Mouse (Mus musculus) thymus, adult 2 months (tissue): ENCODE measurements around the gene Map3k5. TPM values are rescaled to one million over a fixed set of nuclear protein-coding genes. Genes with fewer than 3 reads are reported as not detected.

Source experiments
- DNase-seq: peaks from one replicate; pipeline ENCODE4 v3.0.0; 2021
- H3K27ac ChIP-seq: fragments of 200-500 bp; 2 replicates; pipeline ENCODE4 v1.5.1; 2012; ENCODE audit warnings: low read length, control low read depth; ENCODE audit not compliant: control insufficient read depth, insufficient read depth
- H3K27me3 ChIP-seq: fragments of 200-500 bp; 2 replicates; pipeline ENCODE4 v1.6.1; 2012; ENCODE audit warnings: mild to moderate bottlenecking, low read length, moderate library complexity, mixed read lengths; ENCODE audit not compliant: control insufficient read depth, insufficient read depth
- H3K36me3 ChIP-seq: fragments of 200-500 bp; 2 replicates; pipeline ENCODE4 v1.6.1; 2012; ENCODE audit warnings: mild to moderate bottlenecking, low read length, moderate library complexity; ENCODE audit not compliant: control insufficient read depth, insufficient read depth
- H3K4me1 ChIP-seq: fragments of 200-500 bp; replicated peaks from 2 replicates; pipeline ENCODE4 v1.6.1; 2012; ENCODE audit warnings: low read length; ENCODE audit not compliant: control insufficient read depth, insufficient read depth
- H3K4me3 ChIP-seq: fragments of 200-500 bp; 2 replicates; pipeline ENCODE4 v1.5.1; 2012; ENCODE audit warnings: mild to moderate bottlenecking, low read length, control low read depth, moderate library complexity; ENCODE audit not compliant: control insufficient read depth, insufficient read depth
- CTCF ChIP-seq: fragments of 200-500 bp; IDR thresholded peaks from 2 replicates; pipeline ENCODE4 v1.5.1; 2012; ENCODE audit warnings: mild to moderate bottlenecking, control low read depth, low read length, moderate library complexity, borderline replicate concordance; ENCODE audit not compliant: control insufficient read depth, poor library complexity, insufficient read depth; ENCODE audit errors: extremely low read depth
- POLR2A ChIP-seq: fragments of 200-500 bp; IDR thresholded peaks from 2 replicates; pipeline ENCODE4 v1.6.1; 2012; ENCODE audit warnings: mild to moderate bottlenecking, low read length, control low read depth, moderate library complexity; ENCODE audit not compliant: control insufficient read depth, poor library complexity, insufficient read depth; ENCODE audit errors: extremely low read depth
- WGBS: fragments of 180-500 bp; shearing (Covaris S2); methylation state at CpG from one replicate; pipeline ENCODE4 v1.1.7; 2018; 5-methylcytosine and 5-hydroxymethylcytosine counted together
- polyA plus RNA-seq: library from polyadenylated mRNA; depleted of rRNA; stranded (reverse); fragments of >200 nt; gene quantifications from 2 replicates; pipeline ENCODE4 v1.2.3, GENCODE M21; 2012

The Map3k5 gene
- polyA plus RNA-seq, 1 experiment = 3.5 TPM

DNA sequence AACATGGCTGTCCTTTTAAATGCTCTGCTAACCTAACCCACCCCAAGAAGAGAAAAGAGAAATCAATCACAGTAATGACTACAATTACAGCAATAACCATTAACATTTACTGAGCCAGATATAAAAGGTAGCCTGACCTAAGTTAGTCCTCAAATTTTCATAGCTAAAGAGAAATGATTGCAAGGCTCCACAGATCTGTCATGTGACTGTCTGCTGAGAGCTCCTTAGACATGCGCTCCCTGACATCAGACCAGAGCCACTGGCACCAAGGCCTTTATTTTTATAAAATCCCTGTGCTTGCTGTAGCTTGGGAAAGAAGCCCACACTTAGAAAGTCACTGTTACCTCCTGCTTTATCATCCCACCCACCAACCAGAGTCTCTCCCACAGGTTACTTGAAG, 202.2 kb downstream of the Map3k5 start:
- no peak for DNase-seq
- H3K27ac ChIP-seq = no peak overlapping the region
- 97% methylated on average over 1 of the region's 1 CpGs for WGBS
- no peak overlapping the region for H3K4me3 ChIP-seq
- peaks cover 7% of the 10 kb centered on the region for H3K4me1 ChIP-seq
- no peaks in the 10 kb centered on the region for H3K36me3 ChIP-seq
- H3K27me3 ChIP-seq = no peaks in the 10 kb centered on the region
- TF ChIP-seq CTCF (no peak), POLR2A (no peak)

DNA sequence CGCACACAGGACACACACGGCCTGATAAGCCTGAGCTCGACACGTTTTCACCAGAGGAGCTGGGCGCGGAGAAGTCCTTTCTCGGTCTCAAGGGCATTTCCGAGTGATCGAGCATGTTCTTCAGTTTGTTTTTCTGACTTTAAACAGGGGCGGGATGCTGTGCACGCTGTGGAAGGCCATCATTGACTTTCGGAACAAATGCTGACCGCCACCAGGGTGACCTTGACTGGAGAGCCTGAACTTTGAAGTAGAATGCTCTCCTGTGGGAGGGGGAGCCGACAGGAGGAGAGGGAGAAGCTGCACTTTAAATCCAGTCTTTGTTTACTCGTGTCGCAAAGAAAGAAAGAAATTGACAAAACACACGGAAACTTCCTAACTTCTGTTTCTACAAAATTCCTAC, 207.1 kb downstream of the Map3k5 start:
- TF ChIP-seq CTCF = no peak
- no peak for TF ChIP-seq POLR2A
- 93% methylated on average over 17 of the region's 17 CpGs for WGBS
- H3K4me1 ChIP-seq = no peaks in the 10 kb centered on the region
- no peaks in the 10 kb centered on the region for H3K36me3 ChIP-seq
- no peak overlapping the region for H3K27ac ChIP-seq
- H3K27me3 ChIP-seq = no peaks in the 10 kb centered on the region
- no peak for DNase-seq
- H3K4me3 ChIP-seq = no peak overlapping the region

DNA sequence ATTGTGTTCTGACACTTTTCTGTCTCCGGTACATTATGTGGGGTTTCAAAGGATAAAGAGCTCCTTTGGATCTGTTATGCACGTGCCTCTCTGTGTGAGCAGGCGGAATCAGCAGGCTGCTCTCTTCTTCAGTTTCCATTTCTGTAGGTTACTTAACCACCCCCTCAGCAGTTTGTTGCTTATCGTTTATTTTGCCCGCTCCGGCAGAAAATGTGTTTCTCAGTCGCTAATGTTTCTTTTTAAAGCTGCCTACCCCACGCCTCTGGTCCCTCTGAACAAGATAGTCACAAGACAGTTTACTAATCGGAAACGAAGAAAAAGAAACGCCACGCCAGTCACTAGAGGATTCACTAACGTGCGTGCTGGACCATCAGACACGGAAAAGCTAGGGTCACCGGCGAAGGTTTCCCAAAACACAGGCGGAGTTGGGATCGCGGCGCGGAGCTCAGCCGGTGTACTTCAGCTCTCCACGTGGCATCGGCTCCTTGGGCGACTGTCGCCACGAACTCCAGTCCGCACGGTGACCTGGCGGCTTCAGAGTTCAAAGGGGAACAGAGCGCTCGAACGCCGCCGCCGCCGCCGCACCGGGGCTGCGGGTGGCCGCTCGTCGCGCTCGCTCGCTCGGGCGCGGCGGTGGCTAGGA, 214.0 kb downstream of the Map3k5 start, which contains the start of gene Map7:
TSS of gene Map7 (plus strand) at position 342 of the 643 bp plus-strand sequence.
- no peak for DNase-seq
- peaks cover 12% of the 10 kb centered on the region for H3K27me3 ChIP-seq
- no peaks in the 10 kb centered on the region for H3K36me3 ChIP-seq
- 8% methylated on average over 51 of the region's 51 CpGs for WGBS
- no peak within 1 kb of the TSS for H3K27ac ChIP-seq
- TF ChIP-seq POLR2A (no peak), CTCF (no peak)
- peak within 1 kb of the TSS; percentile 55 for H3K4me3 ChIP-seq
- peaks cover 12% of the 10 kb centered on the region for H3K4me1 ChIP-seq

DNA sequence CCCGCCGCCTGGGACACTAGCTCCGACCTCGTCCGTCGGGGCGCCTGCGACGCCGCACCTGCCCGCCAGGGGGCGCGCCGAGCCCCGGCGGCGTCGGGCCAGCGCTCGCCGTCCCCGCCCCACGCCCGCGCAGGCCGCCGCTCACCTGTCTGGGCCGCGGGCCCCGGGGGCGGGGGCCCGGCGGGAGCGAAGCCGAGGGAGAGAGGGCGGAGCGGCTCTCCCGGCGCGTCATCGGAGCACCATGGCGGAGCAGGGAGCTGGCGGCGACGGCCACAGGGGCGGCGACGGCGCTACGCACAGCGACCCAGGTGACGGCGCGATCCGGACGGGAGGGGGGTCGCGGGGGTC, 214.5 kb downstream of the Map3k5 start:
- Histone ChIP-seq H3K27me3 (peaks cover 12% of the 10 kb centered on the region), H3K4me1 (peaks cover 12% of the 10 kb centered on the region), H3K4me3 (peak overlapping the region; percentile 55), H3K36me3 (no peaks in the 10 kb centered on the region), H3K27ac (no peak overlapping the region)
- TF ChIP-seq CTCF = peak; percentile 83
- no peak for TF ChIP-seq POLR2A
- WGBS = 1% methylated on average over 58 of the region's 58 CpGs
- peak; percentile 50 for DNase-seq

DNA sequence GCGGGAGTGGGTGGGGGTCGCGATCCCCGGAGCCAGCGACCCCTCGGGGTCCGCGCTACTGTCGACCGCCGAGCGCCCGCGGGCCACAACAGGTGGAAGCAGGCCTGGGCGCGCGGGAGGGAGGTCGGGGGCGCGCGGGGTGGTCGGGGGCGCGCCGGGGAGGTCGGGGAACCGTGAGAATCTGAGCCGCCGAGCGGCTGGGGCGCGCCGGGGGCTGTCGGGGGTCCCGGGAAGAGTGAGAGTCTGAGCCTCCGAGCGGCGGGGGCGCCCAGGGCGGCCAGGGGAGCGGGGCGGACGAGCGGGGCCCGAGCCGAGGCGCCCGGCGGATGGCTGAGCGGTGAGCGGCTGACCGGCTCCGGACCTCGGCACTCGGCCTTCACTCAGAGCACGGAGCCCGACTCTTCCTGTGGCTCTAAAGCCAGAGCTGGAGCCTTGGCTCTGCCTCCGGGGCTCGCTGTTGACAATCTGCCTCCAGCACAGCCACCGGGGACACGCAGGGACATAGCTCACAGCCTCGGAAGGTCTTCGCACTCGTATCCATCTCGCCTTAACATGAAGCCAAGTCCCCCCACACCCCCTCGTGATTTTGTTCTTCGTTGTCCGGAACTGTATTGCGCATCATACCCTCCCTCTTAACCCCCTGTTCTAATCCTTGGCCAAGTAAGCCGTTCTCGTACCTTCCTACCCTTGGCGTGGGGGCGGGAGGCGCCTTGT, 215.0 kb downstream of the Map3k5 start:
- Histone ChIP-seq H3K27ac (no peak overlapping the region), H3K4me3 (peak overlapping the region; percentile 55)

DNA sequence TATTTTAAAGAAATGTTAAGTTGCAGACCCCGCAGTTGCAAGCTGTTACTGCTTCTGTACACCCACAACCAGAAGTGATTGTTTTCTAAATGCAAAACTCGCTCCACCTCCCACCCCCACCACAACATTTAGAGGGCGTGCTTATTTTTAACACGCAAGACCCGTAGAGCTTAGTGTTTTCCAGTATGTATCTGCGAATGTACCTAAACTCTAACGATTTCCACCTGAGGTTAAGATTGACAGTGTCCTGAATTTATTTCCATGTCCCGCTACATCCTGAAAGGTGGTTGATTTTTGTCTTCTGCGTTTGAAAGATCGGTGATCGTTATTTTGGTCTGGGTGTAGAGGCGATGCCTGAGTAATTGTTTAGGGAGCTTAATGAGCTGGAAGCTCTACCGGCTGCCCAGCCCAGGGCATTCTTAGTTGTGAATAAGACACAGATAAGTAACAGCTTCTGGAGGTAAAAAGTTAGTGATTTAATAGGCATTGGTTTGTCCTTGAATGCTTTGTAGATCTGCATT, 215.6 kb downstream of the Map3k5 start:
- H3K36me3 ChIP-seq = no peaks in the 10 kb centered on the region
- WGBS = 4% methylated on average over 13 of the region's 13 CpGs
- TF ChIP-seq CTCF (no peak), POLR2A (no peak)
- peaks cover 12% of the 10 kb centered on the region for H3K4me1 ChIP-seq
- no peak for DNase-seq
- peak overlapping the region; percentile 55; the same call in 1 of the 2 replicates for H3K4me3 ChIP-seq
- peaks cover 12% of the 10 kb centered on the region for H3K27me3 ChIP-seq
- no peak overlapping the region for H3K27ac ChIP-seq

More for the DNA sequence above, 215.0 kb downstream of the Map3k5 start:
- DNase-seq = peak; percentile 19
- Histone ChIP-seq H3K4me1 (peaks cover 12% of the 10 kb centered on the region), H3K36me3 (no peaks in the 10 kb centered on the region), H3K27me3 (peaks cover 12% of the 10 kb centered on the region)
- no peak for TF ChIP-seq POLR2A
- TF ChIP-seq CTCF = no peak
- under 1% methylated on average over 59 of the region's 74 CpGs for WGBS
